Mouse (Mus musculus) adrenal gland, adult 2 months (tissue): Measurements from ENCODE around the gene Mill2. TPM values are rescaled to one million over a fixed set of nuclear protein-coding genes. Genes with fewer than 3 reads are reported as not detected.
A peak's percentile ranks its signal among the peaks of the same experiment; 100 is the strongest.

Experiments used
- DNase-seq: peaks from one replicate; pipeline ENCODE4 v3.0.0; 2021
- polyA plus RNA-seq: library from polyadenylated mRNA; depleted of rRNA; stranded (reverse); fragments of >200 nt; gene quantifications from 2 replicates; pipeline ENCODE4 v1.2.3, GENCODE M21; 2012; rRNA removed
- total RNA-seq, 2 experiments: library from RNA; stranded (reverse); gene quantifications; 2 replicates each; pipeline ENCODE4 v1.2.3; 2021

The Mill2 gene
- total and polyA plus RNA-seq, 3 experiments = 4.9 to 7.5 (median 7.0) TPM

- no peak for DNase-seq
Measured at GRCm38 (mm10) chr7:18875372-18875771, 35.6 kb downstream of the Mill2 start.

GRCm38 (mm10) chr7:18878691-18879090 is 38.9 kb downstream of the Mill2 start:
- DNase-seq = no peak

- no peak for DNase-seq
Measured at GRCm38 (mm10) chr7:18883991-18884744, 44.4 kb downstream of the Mill2 start.

- DNase-seq = no peak
Measured at GRCm38 (mm10) chr7:18884745-18885422, 45.1 kb downstream of the Mill2 start.

- no peak for DNase-seq
Measured at GRCm38 (mm10) chr7:18886963-18887362, 47.2 kb downstream of the Mill2 start.

- DNase-seq = no peak
Measured at GRCm38 (mm10) chr7:18890848-18891247, 51.1 kb downstream of the Mill2 start.

- DNase-seq = peak; percentile 87
Measured at GRCm38 (mm10) chr7:18891872-18892599, 52.3 kb downstream of the Mill2 start.

- DNase-seq = no peak
Measured at GRCm38 (mm10) chr7:18893009-18893408, 53.2 kb downstream of the Mill2 start.

GRCm38 (mm10) chr7:18893651-18894430 is 54.1 kb downstream of the Mill2 start:
- DNase-seq = peak; percentile 84

GRCm38 (mm10) chr7:18896536-18896935 is 56.8 kb downstream of the Mill2 start:
- peak; percentile 44 for DNase-seq

GRCm38 (mm10) chr7:18900513-18900912 is 60.7 kb downstream of the Mill2 start:
- no peak for DNase-seq

GRCm38 (mm10) chr7:18902486-18902885 is 62.7 kb downstream of the Mill2 start:
- DNase-seq = no peak

GRCm38 (mm10) chr7:18904971-18905370 is 65.2 kb downstream of the Mill2 start:
- no peak for DNase-seq

GRCm38 (mm10) chr7:18909797-18910196 is 70.0 kb downstream of the Mill2 start:
- no peak for DNase-seq

- peak; percentile 98 for DNase-seq
Measured at GRCm38 (mm10) chr7:18910241-18910831, 70.6 kb downstream of the Mill2 start, which contains the start of gene Ccdc61. Gene Ccdc61, minus strand, starts transcription at chr7:18910415.

Other genes starting within 250 kb of the Mill2 start
- gene Psg23, start 223.5 kb upstream of the Mill2 start, total RNA-seq = not detected
- not detected in 2 replicates for gene Psg23, start 223.5 kb upstream of the Mill2 start, polyA plus RNA-seq
- not detected for gene Psg21, start 183.2 kb upstream of the Mill2 start, total RNA-seq
- gene Psg21, start 183.2 kb upstream of the Mill2 start, polyA plus RNA-seq = not detected in 2 replicates
- not detected for gene Psg20, start 153.8 kb upstream of the Mill2 start, total RNA-seq
- gene Psg20, start 153.8 kb upstream of the Mill2 start, polyA plus RNA-seq = not detected in 2 replicates
- not detected for gene Psg22, start 121.9 kb upstream of the Mill2 start, total RNA-seq
- gene Psg22, start 121.9 kb upstream of the Mill2 start, polyA plus RNA-seq = not detected in 2 replicates
- not detected for gene Psg19, start 41.4 kb upstream of the Mill2 start, total RNA-seq
- not detected in 2 replicates for gene Psg19, start 41.4 kb upstream of the Mill2 start, polyA plus RNA-seq
- not detected for gene Psg17, start 18.4 kb upstream of the Mill2 start, total RNA-seq
- not detected in 2 replicates for gene Psg17, start 18.4 kb upstream of the Mill2 start, polyA plus RNA-seq
- 1 to 10 TPM; 1.2 TPM for gene Pglyrp1, start 31.4 kb downstream of the Mill2 start, total RNA-seq
- gene Pglyrp1, start 31.4 kb downstream of the Mill2 start, polyA plus RNA-seq = 3.6 and 5.2 TPM in 2 replicates
- gene Ccdc61, start 70.4 kb downstream of the Mill2 start, total RNA-seq = 10 to 100 TPM in 1 of 2 experiments, 1 to 10 TPM in 1; 10.0 to 10.1 TPM
- gene Ccdc61, start 70.4 kb downstream of the Mill2 start, polyA plus RNA-seq = 28.5 and 30.2 TPM in 2 replicates
- gene Nova2, start 85.9 kb downstream of the Mill2 start, total RNA-seq = 1 to 10 TPM; 3.5 to 4.6 TPM
- gene Nova2, start 85.9 kb downstream of the Mill2 start, polyA plus RNA-seq = 1.7 and 1.9 TPM in 2 replicates
- gene Nanos2, start 147.4 kb downstream of the Mill2 start, total RNA-seq = not detected
- gene Nanos2, start 147.4 kb downstream of the Mill2 start, polyA plus RNA-seq = not detected in 2 replicates
- 10 to 100 TPM in 1 of 2 experiments, 1 to 10 TPM in 1; 8.9 to 16.8 TPM for gene Mypop, start 151.3 kb downstream of the Mill2 start, total RNA-seq
- 36.5 and 39.8 TPM in 2 replicates for gene Mypop, start 151.3 kb downstream of the Mill2 start, polyA plus RNA-seq
- gene Irf2bp1, start 164.1 kb downstream of the Mill2 start, total RNA-seq = 10 to 100 TPM; 36.8 to 44.3 TPM
- gene Irf2bp1, start 164.1 kb downstream of the Mill2 start, polyA plus RNA-seq = 74.8 and 78.3 TPM in 2 replicates
- not detected for gene Foxa3, start 183.6 kb downstream of the Mill2 start, total RNA-seq
- 0.08 and 0.24 TPM in 2 replicates for gene Foxa3, start 183.6 kb downstream of the Mill2 start, polyA plus RNA-seq
- 100 to 1,000 TPM in 1 of 2 experiments, 10 to 100 TPM in 1; 94.4 to 103 TPM for gene Sympk, start 184.4 kb downstream of the Mill2 start, total RNA-seq
- gene Sympk, start 184.4 kb downstream of the Mill2 start, polyA plus RNA-seq = 123 and 159 TPM in 2 replicates
- not detected for gene Rsph6a, start 214.7 kb downstream of the Mill2 start, total RNA-seq
- not detected in 2 replicates for gene Rsph6a, start 214.7 kb downstream of the Mill2 start, polyA plus RNA-seq
- gene Dmwd, start 236.3 kb downstream of the Mill2 start, total RNA-seq = 10 to 100 TPM; 44.2 to 58.5 TPM
- 144 and 152 TPM in 2 replicates for gene Dmwd, start 236.3 kb downstream of the Mill2 start, polyA plus RNA-seq
- 100 to 1,000 TPM; 130 to 142 TPM for gene Dmpk, start 243.9 kb downstream of the Mill2 start, total RNA-seq
- gene Dmpk, start 243.9 kb downstream of the Mill2 start, polyA plus RNA-seq = 743 and 836 TPM in 2 replicates